Mouse (Mus musculus) cortical plate, adult 2 months (tissue): Measurements from ENCODE around the gene Maea. TPM values are rescaled to one million over a fixed set of nuclear protein-coding genes. Genes with fewer than 3 reads are reported as not detected.
A peak's percentile ranks its signal among the peaks of the same experiment; 100 is the strongest.

ENCODE experiments used
- H3K27ac ChIP-seq: fragments of 200-500 bp; 2 replicates; pipeline ENCODE4 v1.5.1; 2012; ENCODE audit warnings: low read length, control low read depth, inconsistent platforms; ENCODE audit not compliant: insufficient read depth
- H3K4me1 ChIP-seq: fragments of 200-500 bp; 2 replicates; pipeline ENCODE4 v1.6.1; 2011; ENCODE audit warnings: low read length; ENCODE audit not compliant: control insufficient read depth, insufficient read depth
- H3K4me3 ChIP-seq: fragments of 200-500 bp; 2 replicates; pipeline ENCODE4 v1.5.1; 2011; ENCODE audit warnings: mild to moderate bottlenecking, low read length, control low read depth; ENCODE audit not compliant: insufficient read depth
- CTCF ChIP-seq: fragments of 200-500 bp; IDR thresholded peaks from 2 replicates; pipeline ENCODE4 v1.5.1; 2011; ENCODE audit warnings: mild to moderate bottlenecking, control low read depth, low read length; ENCODE audit not compliant: insufficient read depth; ENCODE audit errors: extremely low read depth
- POLR2A ChIP-seq: fragments of 200-500 bp; IDR thresholded peaks from 2 replicates; pipeline ENCODE4 v1.6.1; 2011; ENCODE audit warnings: mild to moderate bottlenecking, low read length, control low read depth; ENCODE audit not compliant: insufficient read depth; ENCODE audit errors: extremely low read depth
- polyA plus RNA-seq: library from polyadenylated mRNA; depleted of rRNA; stranded (reverse); fragments of >200 nt; gene quantifications from 2 replicates; pipeline ENCODE4 v1.2.3, GENCODE M21; 2012; rRNA removed

Gene Maea
- 116 TPM in 2 replicates for polyA plus RNA-seq

GRCm38 (mm10) chr5:33335273-33335976 is at the start of gene Maea:
TSS of gene Maea (plus strand) at chr5:33335509.
- H3K4me3 ChIP-seq: peak within 1 kb of the TSS; percentile 73
- H3K27ac ChIP-seq: 0 out of 2 replicates have a peak within 1 kb of the TSS, but pooled peaks have one; percentile 70
- peaks cover 5% of the 10 kb centered on the region; the same call in 1 of the 2 replicates for H3K4me1 ChIP-seq
- TF ChIP-seq CTCF (no peak), POLR2A (peak; percentile 79)

GRCm38 (mm10) chr5:33293796-33294430 is 41.4 kb upstream of the Maea start:
- Histone ChIP-seq H3K27ac (no peak overlapping the region), H3K4me3 (no peak overlapping the region), H3K4me1 (no peaks in the 10 kb centered on the region)
- TF ChIP-seq POLR2A (no peak), CTCF (no peak)

GRCm38 (mm10) chr5:33297164-33297563 is 38.1 kb upstream of the Maea start:
- TF ChIP-seq CTCF (peak; percentile 33; the same call in 1 of the 2 replicates), POLR2A (no peak)
- Histone ChIP-seq H3K4me1 (no peaks in the 10 kb centered on the region), H3K27ac (no peak overlapping the region), H3K4me3 (no peak overlapping the region)

GRCm38 (mm10) chr5:33301801-33302200 is 33.5 kb upstream of the Maea start:
- TF ChIP-seq CTCF (no peak), POLR2A (no peak)
- Histone ChIP-seq H3K27ac (no peak overlapping the region), H3K4me3 (no peak overlapping the region), H3K4me1 (no peaks in the 10 kb centered on the region)

- TF ChIP-seq CTCF (no peak), POLR2A (no peak)
- Histone ChIP-seq H3K4me3 (no peak overlapping the region), H3K4me1 (no peaks in the 10 kb centered on the region), H3K27ac (no peak overlapping the region)
These were observed 24.4 kb upstream of the Maea start for GRCm38 (mm10) chr5:33310704-33311462.

GRCm38 (mm10) chr5:33312192-33312591 is 23.1 kb upstream of the Maea start:
- Histone ChIP-seq H3K4me3 (no peak overlapping the region), H3K27ac (no peak overlapping the region), H3K4me1 (no peaks in the 10 kb centered on the region)
- TF ChIP-seq CTCF: no peak

- Histone ChIP-seq H3K27ac (no peak overlapping the region), H3K4me3 (no peak overlapping the region), H3K4me1 (no peaks in the 10 kb centered on the region)
- no peak for TF ChIP-seq POLR2A
- TF ChIP-seq CTCF: no peak
These were observed 10.8 kb upstream of the Maea start for GRCm38 (mm10) chr5:33324491-33324890.

- Histone ChIP-seq H3K4me3 (peak overlapping the region; percentile 73), H3K4me1 (peaks cover 5% of the 10 kb centered on the region; the same call in 1 of the 2 replicates), H3K27ac (0 out of 2 replicates have a peak overlapping the region, but pooled peaks have one; percentile 70)
- TF ChIP-seq CTCF (no peak), POLR2A (no peak)
These were observed 682 bp upstream of the Maea start for GRCm38 (mm10) chr5:33334381-33335272.

GRCm38 (mm10) chr5:33335977-33336360 is 660 bp downstream of the Maea start:
- peaks cover 5% of the 10 kb centered on the region; the same call in 1 of the 2 replicates for H3K4me1 ChIP-seq
- no peak for TF ChIP-seq POLR2A
- TF ChIP-seq CTCF: no peak
- peak overlapping the region; percentile 73 for H3K4me3 ChIP-seq
- no peak overlapping the region for H3K27ac ChIP-seq
